Mouse (Mus musculus) monocyte, adult 2 months (primary cell): ENCODE results near the gene Nudt2.

Experiments
- DNase-seq, 2 experiments: peaks; one replicate each; pipeline ENCODE4 v3.0.0; 2022; ENCODE audit warnings: low spot score in 2 of 2, low read depth in 1 of 2

Nudt2 gene

GRCm38 (mm10) chr4:41493464-41494116 lies 28.6 kb downstream of the Nudt2 start:
- no peak for DNase-seq

- DNase-seq, result no peak
Measured at GRCm38 (mm10) chr4:41494378-41494777, 29.4 kb downstream of the Nudt2 start.

GRCm38 (mm10) chr4:41495076-41495475 lies 30.1 kb downstream of the Nudt2 start:
- DNase-seq, result no peak

- DNase-seq, result no peak
Measured at GRCm38 (mm10) chr4:41495850-41496249, 30.9 kb downstream of the Nudt2 start.

GRCm38 (mm10) chr4:41497046-41497445 lies 32.1 kb downstream of the Nudt2 start:
- DNase-seq, result no peak

- DNase-seq, result no peak
Measured at GRCm38 (mm10) chr4:41497579-41497978, 32.6 kb downstream of the Nudt2 start.

- DNase-seq, result no peak
Measured at GRCm38 (mm10) chr4:41497995-41498845, 33.3 kb downstream of the Nudt2 start.

- no peak for DNase-seq
Measured at GRCm38 (mm10) chr4:41498921-41499391, 34.0 kb downstream of the Nudt2 start.

GRCm38 (mm10) chr4:41499619-41500018 lies 34.7 kb downstream of the Nudt2 start:
- DNase-seq, result no peak

GRCm38 (mm10) chr4:41500787-41501186 lies 35.8 kb downstream of the Nudt2 start:
- DNase-seq, result no peak

GRCm38 (mm10) chr4:41502171-41502940 lies 37.4 kb downstream of the Nudt2 start:
- no peak for DNase-seq

- DNase-seq, result peak; percentile 72
Measured at GRCm38 (mm10) chr4:41502986-41503412, 38.0 kb downstream of the Nudt2 start, which contains the start of gene AI464131. Gene AI464131, minus strand, starts transcription at chr4:41503076.

GRCm38 (mm10) chr4:41504325-41504724 lies 39.4 kb downstream of the Nudt2 start:
- no peak for DNase-seq

- no peak for DNase-seq
Measured at GRCm38 (mm10) chr4:41505131-41505551, 40.2 kb downstream of the Nudt2 start.

- DNase-seq, result peak; percentile 26
Measured at GRCm38 (mm10) chr4:41506156-41506555, 41.2 kb downstream of the Nudt2 start.

- DNase-seq, result peak; percentile 22 to 67
Measured at GRCm38 (mm10) chr4:41506906-41507305, 42.0 kb downstream of the Nudt2 start.

- no peak for DNase-seq
Measured at GRCm38 (mm10) chr4:41507326-41507924, 42.5 kb downstream of the Nudt2 start.

GRCm38 (mm10) chr4:41507998-41508397 lies 43.0 kb downstream of the Nudt2 start:
- DNase-seq, result no peak

GRCm38 (mm10) chr4:41513309-41513708 lies 48.4 kb downstream of the Nudt2 start:
- no peak for DNase-seq

- DNase-seq, result no peak
Measured at GRCm38 (mm10) chr4:41513714-41514113, 48.8 kb downstream of the Nudt2 start.

GRCm38 (mm10) chr4:41517233-41517632 lies 52.3 kb downstream of the Nudt2 start, which contains the start of gene 1110017D15Rik:
Gene 1110017D15Rik, minus strand, starts transcription at chr4:41517333.
- no peak for DNase-seq
